Mouse (Mus musculus) ES-E14 (cell line): ENCODE results near the gene Recql5. TPM values are rescaled to one million over a fixed set of nuclear protein-coding genes. Genes with fewer than 3 reads are reported as not detected.

Experiments used
- DNase-seq: peaks from one replicate; pipeline ENCODE4 v3.0.0-alpha.2; 2013; ENCODE audit warnings: low read depth, low spot score
- H3K27ac ChIP-seq: 2 replicates; pipeline ENCODE4 v1.5.1; 2012; ENCODE audit warnings: low read depth, mild to moderate bottlenecking, low read length, moderate library complexity, mixed read lengths; ENCODE audit not compliant: poor library complexity, insufficient read depth, severe bottlenecking
- H3K36me3 ChIP-seq: 2 replicates; pipeline ENCODE4 v1.6.1; 2012; ENCODE audit warnings: mild to moderate bottlenecking, low read length, moderate library complexity, mixed read lengths; ENCODE audit not compliant: control insufficient read depth, poor library complexity, insufficient read depth, severe bottlenecking
- H3K4me1 ChIP-seq, 2 experiments: fragments of 150-350 bp in 1 of 2; sonication (generic) in 1 of 2; 2 replicates each; pipeline ENCODE4 v1.6.1; 2012; ENCODE audit warnings: low read length in 2 of 2, mild to moderate bottlenecking in 1 of 2, mixed read lengths in 1 of 2; ENCODE audit not compliant: control insufficient read depth in 2 of 2, insufficient read depth in 2 of 2, poor library complexity in 1 of 2
- H3K4me3 ChIP-seq, 2 experiments: fragments of 150-350 bp in 1 of 2; sonication (generic) in 1 of 2; 2 replicates each; pipeline ENCODE4 v1.5.1; 2012; ENCODE audit warnings: low read length in 2 of 2, low read depth in 1 of 2, mild to moderate bottlenecking in 1 of 2, mixed read lengths in 1 of 2; ENCODE audit not compliant: insufficient read depth in 1 of 2, poor library complexity in 1 of 2, severe bottlenecking in 1 of 2
- H3K9ac ChIP-seq: 2 replicates; pipeline ENCODE4 v1.6.1; 2012; ENCODE audit warnings: low read depth, mild to moderate bottlenecking, low read length, mixed read lengths; ENCODE audit not compliant: poor library complexity, insufficient read depth, severe bottlenecking
- H3K9me3 ChIP-seq: fragments of 150-350 bp; sonication (generic); 2 replicates; pipeline ENCODE4 v1.6.1; 2012; ENCODE audit warnings: low read depth, mild to moderate bottlenecking, low read length; ENCODE audit not compliant: control insufficient read depth, insufficient read depth
- CHD2 ChIP-seq: IDR thresholded peaks from 2 replicates; pipeline ENCODE4 v1.6.1; 2014; ENCODE audit warnings: mild to moderate bottlenecking, low read depth, low read length, inconsistent platforms
- HCFC1 ChIP-seq: IDR thresholded peaks from 2 replicates; pipeline ENCODE4 v1.6.1; 2012; ENCODE audit warnings: low read length, inconsistent platforms, borderline replicate concordance; ENCODE audit not compliant: insufficient read depth
- MAFK ChIP-seq: IDR thresholded peaks from 2 replicates; pipeline ENCODE4 v1.6.1; 2014; ENCODE audit warnings: mild to moderate bottlenecking, low read depth, low read length, inconsistent platforms; ENCODE audit not compliant: insufficient read depth
- ZC3H11A ChIP-seq: IDR thresholded peaks from 2 replicates; pipeline ENCODE4 v1.6.1; 2012; ENCODE audit warnings: low read depth, mild to moderate bottlenecking, inconsistent platforms, low read length, borderline replicate concordance
- ZNF384 ChIP-seq: IDR thresholded peaks from 2 replicates; pipeline ENCODE4 v1.6.1; 2012; ENCODE audit warnings: low read depth, low read length, inconsistent platforms
- in situ Hi-C, 2 experiments: fragments of 600-800 bp; cut with MboI; formaldehyde crosslinking; loops; one replicate each; pipeline ENCODE4 v1.15.1; 2025; ENCODE audit warnings: low sequenced_read_pairs in 2 of 2, inconsistent platforms in 1 of 2; ENCODE audit not compliant: unreplicated experiment in 2 of 2
- total RNA-seq: library from RNA; depleted of rRNA; stranded (reverse); fragments of 300-350 nt; gene quantifications from 2 replicates; pipeline ENCODE4 v1.2.3, GENCODE M21; 2012

Recql5 gene
- total RNA-seq, 1 experiment: 28.0 TPM

DNA sequence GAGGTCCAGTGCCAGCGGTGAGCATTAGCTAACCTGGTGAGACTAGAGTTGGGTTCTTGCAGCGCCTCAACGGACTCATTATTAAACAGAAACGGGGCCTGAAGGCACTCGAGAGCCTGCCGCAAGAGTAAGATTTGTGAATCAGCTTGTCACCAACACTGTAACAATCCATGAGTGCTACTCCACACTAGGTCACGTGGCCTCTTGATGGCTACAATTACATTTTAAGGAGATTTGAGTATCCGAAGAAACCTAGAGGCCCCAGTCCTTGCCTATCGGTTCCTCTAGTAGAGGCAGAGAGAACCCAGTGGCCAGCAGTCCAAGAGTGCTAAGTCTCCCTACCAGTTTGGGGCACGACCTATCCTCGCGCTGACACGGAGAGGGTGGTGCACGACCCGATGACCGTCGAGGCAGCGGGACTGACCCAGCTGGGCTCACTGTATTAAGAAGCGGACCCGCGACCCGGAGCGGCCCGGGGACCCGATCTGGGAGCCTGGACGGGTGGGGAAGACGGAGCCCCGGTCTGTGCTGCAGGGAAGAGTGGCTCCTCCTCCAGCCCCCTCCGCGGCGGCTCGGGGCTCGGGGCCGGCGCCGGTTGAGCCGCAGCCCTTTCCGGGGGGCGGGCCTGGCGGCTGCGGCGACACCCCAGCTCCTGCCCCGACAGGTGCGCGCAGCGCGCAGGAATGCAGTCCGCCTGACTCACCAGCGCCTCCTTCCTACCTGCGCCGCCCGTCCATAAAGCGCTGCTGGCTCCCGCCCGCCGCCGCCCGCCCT lies 41.2 kb upstream of the Recql5 start, which contains the start of gene Itgb4:
TSS of gene Itgb4 (plus strand) at position 401 of the 774 bp plus-strand sequence.
- H3K4me1 ChIP-seq: peaks cover 11 to 23% of the 10 kb centered on the region in 2 experiments
- TF ChIP-seq ZC3H11A (no peak), CHD2 (no peak), HCFC1 (no peak), ZNF384 (no peak), MAFK (no peak)
- H3K9ac ChIP-seq: peak within 1 kb of the TSS; percentile 53
- H3K4me3 ChIP-seq: peak within 1 kb of the TSS; percentile 67 to 79
- H3K27ac ChIP-seq: no peak within 1 kb of the TSS
- no peaks in the 10 kb centered on the region for H3K36me3 ChIP-seq
- in situ Hi-C loops: no loop called here
- no peak for DNase-seq
- no peaks in the 10 kb centered on the region for H3K9me3 ChIP-seq

DNA sequence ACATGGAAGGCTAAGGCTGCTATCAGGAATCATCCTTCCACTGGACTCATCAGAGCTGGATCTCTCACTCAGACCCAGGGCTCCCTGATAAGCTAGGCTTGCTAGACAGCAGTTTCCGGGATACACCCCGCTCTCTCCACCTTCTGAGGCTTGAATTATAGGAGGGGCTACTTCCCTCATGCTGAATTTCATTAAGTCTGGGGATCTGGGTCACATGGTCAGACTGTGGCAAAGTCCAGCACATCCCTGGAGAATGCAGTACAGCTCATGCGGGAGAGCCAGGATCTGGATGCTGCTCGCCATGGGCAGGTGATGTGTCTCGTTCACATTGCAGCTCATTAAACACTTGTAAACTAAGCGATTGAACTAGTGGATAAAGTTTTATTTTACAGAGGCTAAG lies 37.7 kb upstream of the Recql5 start:
- no peaks in the 10 kb centered on the region for H3K9me3 ChIP-seq
- peaks cover 14 to 28% of the 10 kb centered on the region in 2 experiments for H3K4me1 ChIP-seq
- peak; percentile 53 for DNase-seq
- TF ChIP-seq HCFC1 (no peak), ZNF384 (no peak), ZC3H11A (no peak), MAFK (no peak), CHD2 (no peak)
- in situ Hi-C loops: no loop called here
- 0 out of 2 replicates have a peak, but pooled peaks cover 2% of the 10 kb centered on the region for H3K36me3 ChIP-seq
- H3K27ac ChIP-seq: peak overlapping the region; percentile 79; the same call in 1 of the 2 replicates
- H3K4me3 ChIP-seq: no peak overlapping the region
- H3K9ac ChIP-seq: no peak overlapping the region

DNA sequence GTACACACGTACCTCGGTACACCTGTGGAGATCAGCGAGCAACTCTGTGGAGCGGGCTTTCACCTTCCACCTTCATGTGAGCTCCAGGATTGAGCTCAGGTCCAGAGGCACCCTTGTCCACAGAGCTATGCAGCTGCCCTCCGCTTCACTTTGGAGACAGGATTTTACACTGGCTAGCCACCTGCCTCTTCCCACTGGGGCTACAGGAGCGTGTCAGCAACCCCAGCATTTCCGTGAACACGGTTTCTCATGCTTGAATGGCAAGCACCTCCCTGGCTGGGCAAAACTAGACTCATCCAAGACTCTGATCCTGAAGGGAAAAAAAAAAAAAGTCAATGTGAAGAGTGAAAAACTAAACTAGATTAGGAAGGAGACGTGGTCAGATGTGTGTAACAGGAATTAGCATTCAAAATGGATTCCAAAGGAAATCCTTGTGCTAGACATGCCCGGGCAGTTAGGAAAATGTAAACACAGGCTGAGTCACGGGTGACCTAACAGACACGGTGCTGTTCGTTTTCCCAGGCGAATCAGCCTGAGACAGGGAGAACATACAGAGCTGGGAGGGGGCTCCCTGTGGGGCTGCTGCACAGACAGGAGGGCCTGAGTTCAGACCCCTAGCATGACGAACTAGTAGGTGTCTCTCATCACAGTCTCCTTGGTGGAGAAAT lies 36.9 kb upstream of the Recql5 start:
- TF ChIP-seq HCFC1 (no peak), MAFK (no peak)
- DNase-seq: peak; percentile 47
- Histone ChIP-seq H3K4me1 (peaks cover 11 to 24% of the 10 kb centered on the region in 2 experiments), H3K36me3 (peaks cover 4% of the 10 kb centered on the region), H3K9ac (peak overlapping the region; percentile 73), H3K4me3 (peak overlapping the region in 1 of 2 experiments; percentile 18; a peak in 1 of 4 replicates), H3K27ac (peak overlapping the region; percentile 79), H3K9me3 (no peaks in the 10 kb centered on the region)
- in situ Hi-C loops: no loop called here

DNA sequence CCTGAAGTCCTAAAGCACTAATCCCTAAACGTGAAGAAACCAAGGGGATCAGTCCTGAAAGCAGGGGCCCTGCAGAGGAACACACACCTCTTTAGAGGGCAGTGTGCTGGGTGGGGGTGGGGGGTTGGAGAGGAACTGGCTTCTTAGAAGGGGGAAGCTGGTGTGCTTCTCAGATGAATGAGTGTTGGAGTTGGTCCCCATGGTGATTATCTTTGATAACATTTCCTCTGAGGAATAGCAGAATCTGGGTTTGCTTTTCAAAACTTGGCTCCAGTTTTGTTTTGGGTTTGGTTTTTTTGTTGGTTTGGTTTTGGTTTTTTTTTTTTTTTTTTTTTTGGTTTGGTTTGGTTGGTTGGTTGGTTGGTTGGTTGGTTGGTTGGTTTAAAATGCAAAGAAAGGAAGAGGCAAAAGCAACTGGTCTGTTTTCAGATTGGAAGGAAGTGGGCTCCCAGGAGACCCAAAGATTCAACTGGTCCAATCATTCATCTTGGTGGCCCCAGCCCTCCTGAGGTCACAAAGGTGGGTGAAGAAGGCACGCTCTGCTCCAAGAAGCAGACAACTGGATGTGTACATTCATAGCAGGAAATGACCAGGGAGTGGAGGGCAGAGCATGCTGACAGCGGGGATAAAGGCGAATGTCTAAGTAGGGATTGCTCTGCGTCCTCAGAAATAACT lies 35.6 kb upstream of the Recql5 start:
- no peaks in the 10 kb centered on the region for H3K9me3 ChIP-seq
- no peak overlapping the region for H3K4me3 ChIP-seq
- H3K27ac ChIP-seq: no peak overlapping the region
- peaks cover 11 to 24% of the 10 kb centered on the region in 2 experiments for H3K4me1 ChIP-seq
- TF ChIP-seq ZNF384 (peak; percentile 71), ZC3H11A (no peak), MAFK (no peak), HCFC1 (no peak), CHD2 (no peak)
- in situ Hi-C loops: no loop called here
- DNase-seq: no peak
- peaks cover 17% of the 10 kb centered on the region for H3K36me3 ChIP-seq
- H3K9ac ChIP-seq: no peak overlapping the region
